ENCODE assay signal across 30 mouse cellular contexts in genomic region chr12:39974273-39974672, GRCm38 (mm10).
DNase-seq lines count a peak whose midpoint lies in the region; ATAC-seq lines count a peak whose summit lies in the region.
"Had no signal": no experiment of that assay in that cellular context is flagged by ENCODE, and none has a peak within 500 bp of the region (broad histone marks: within the 10 kb centered on the region; RNA-seq: fewer than 3 reads in every experiment).

No protein-coding gene starts in this region.

- H3K27ac ChIP-seq in hindbrain, embryonic 14.5 days: peak overlapping the region; percentile 90
- H3K27ac ChIP-seq in hindbrain, embryonic 11.5 days (ENCODE audit: low read depth, low read length): no peak overlapping the region
- H3K27ac ChIP-seq in midbrain, embryonic 15.5 days: peak overlapping the region; percentile 92
- H3K27ac ChIP-seq: embryonic facial prominence, embryonic 10.5 days; embryonic facial prominence, embryonic 15.5 days; forebrain, embryonic 12.5 days; kidney, postnatal 0 days; liver, embryonic 15.5 days had no signal

- peaks cover 32% of the 10 kb centered on the region for H3K4me1 ChIP-seq in hindbrain, embryonic 14.5 days (replicated peaks; ENCODE audit: control insufficient read depth, insufficient read depth, low read length)
- H3K4me1 ChIP-seq in hindbrain, embryonic 11.5 days (replicated peaks; ENCODE audit: control insufficient read depth, insufficient read depth, low read length): peaks cover 2% of the 10 kb centered on the region; the same call in 1 of the 2 replicates
- H3K4me1 ChIP-seq in midbrain, embryonic 15.5 days: peaks cover 29% of the 10 kb centered on the region
- H3K4me1 ChIP-seq: embryonic facial prominence, embryonic 15.5 days; liver, embryonic 15.5 days had no signal

- ATAC-seq in hindbrain, embryonic 14.5 days (ENCODE audit: low FRiP score): no peak
- no peak for ATAC-seq in hindbrain, embryonic 11.5 days (ENCODE audit: low FRiP score)
- ATAC-seq in midbrain, embryonic 15.5 days (replicated peaks): no peak
- ATAC-seq: forebrain, postnatal 0 days had no signal

- no peaks in the 10 kb centered on the region for H3K9me3 ChIP-seq in hindbrain, embryonic 14.5 days (ENCODE audit: control insufficient read depth, low read length)
- no peaks in the 10 kb centered on the region for H3K9me3 ChIP-seq in hindbrain, embryonic 11.5 days (ENCODE audit: control insufficient read depth, low read length)
- no peaks in the 10 kb centered on the region for H3K9me3 ChIP-seq in midbrain, embryonic 15.5 days
- H3K9me3 ChIP-seq: embryonic facial prominence, embryonic 10.5 days; embryonic facial prominence, embryonic 15.5 days; forebrain, embryonic 12.5 days; heart, embryonic 12.5 days; liver, embryonic 15.5 days had no signal

- H3K36me3 ChIP-seq in hindbrain, embryonic 14.5 days (replicated peaks; ENCODE audit: control insufficient read depth, insufficient read depth): no peaks in the 10 kb centered on the region
- H3K36me3 ChIP-seq in hindbrain, embryonic 11.5 days (ENCODE audit: control insufficient read depth, insufficient read depth, low read length): no peaks in the 10 kb centered on the region
- H3K36me3 ChIP-seq in midbrain, embryonic 15.5 days (replicated peaks): no peaks in the 10 kb centered on the region
- H3K36me3 ChIP-seq: embryonic facial prominence, embryonic 10.5 days; embryonic facial prominence, embryonic 15.5 days; forebrain, embryonic 12.5 days; heart, embryonic 12.5 days; liver, embryonic 15.5 days had no signal

- no peak overlapping the region for H3K4me2 ChIP-seq in hindbrain, embryonic 14.5 days (replicated peaks)
- H3K4me2 ChIP-seq in hindbrain, embryonic 11.5 days (replicated peaks; ENCODE audit: low read depth, low read length): no peak overlapping the region
- no peak overlapping the region for H3K4me2 ChIP-seq in midbrain, embryonic 15.5 days
- H3K4me2 ChIP-seq: embryonic facial prominence, embryonic 15.5 days; forebrain, embryonic 12.5 days; heart, embryonic 12.5 days; liver, embryonic 15.5 days; lung, embryonic 14.5 days had no signal

- H3K27me3 ChIP-seq in hindbrain, embryonic 14.5 days (ENCODE audit: control insufficient read depth, insufficient read depth, low read length): no peaks in the 10 kb centered on the region
- no peaks in the 10 kb centered on the region for H3K27me3 ChIP-seq in hindbrain, embryonic 11.5 days (ENCODE audit: control insufficient read depth, insufficient read depth, low read length)
- H3K27me3 ChIP-seq in midbrain, embryonic 15.5 days (replicated peaks): no peaks in the 10 kb centered on the region
- H3K27me3 ChIP-seq: embryonic facial prominence, embryonic 15.5 days; heart, embryonic 12.5 days; liver, embryonic 15.5 days had no signal

- no peak overlapping the region for H3K9ac ChIP-seq in hindbrain, embryonic 14.5 days
- H3K9ac ChIP-seq in hindbrain, embryonic 11.5 days (ENCODE audit: low read depth, low read length): no peak overlapping the region
- H3K9ac ChIP-seq in midbrain, embryonic 15.5 days: no peak overlapping the region
- H3K9ac ChIP-seq: embryonic facial prominence, embryonic 15.5 days; forebrain, embryonic 12.5 days; forebrain, postnatal 0 days; heart, embryonic 12.5 days; liver, embryonic 15.5 days; lung, embryonic 14.5 days had no signal

- DNase-seq in hindbrain, embryonic 14.5 days (ENCODE audit: low spot score): no peak
- no peak for DNase-seq in hindbrain, embryonic 11.5 days (ENCODE audit: low spot score)
- peak; percentile 36 for DNase-seq in brain, adult 2 months (ENCODE audit: low read depth, low spot score)
- peak; percentile 22 for DNase-seq in induced T-regulatory cell, adult 2 months (ENCODE audit: low read depth)
- no peak for DNase-seq in urinary bladder, postnatal 25 days (ENCODE audit: low spot score)
- no peak for DNase-seq in urinary bladder, adult 2 months (ENCODE audit: low spot score)
- no peak for DNase-seq in frontal cortex, postnatal 10 days (ENCODE audit: low spot score in 2 of 2)
- DNase-seq: adrenal gland, postnatal 36 days; B cell, adult 2 months; cerebellum, adult 2 months; cerebellum, postnatal 14 days; gastrocnemius, postnatal 25 days; heart, adult 18-20 months; heart, postnatal 4 days; kidney, adult 8-10 months; kidney, postnatal 4 days; layer of hippocampus, postnatal 36 days; lung, embryonic 14.5 days; right cerebral cortex, adult 18-20 months; right cerebral cortex, postnatal 4 days; thymus, adult 2 months; thymus, postnatal 4 days had no signal

- H3K4me3 ChIP-seq in hindbrain, embryonic 14.5 days (replicated peaks; ENCODE audit: low read length): no peak overlapping the region
- no peak overlapping the region for H3K4me3 ChIP-seq in hindbrain, embryonic 11.5 days (ENCODE audit: low read depth, low read length)
- H3K4me3 ChIP-seq in midbrain, embryonic 15.5 days: no peak overlapping the region
- H3K4me3 ChIP-seq: embryonic facial prominence, embryonic 10.5 days; embryonic facial prominence, embryonic 15.5 days; forebrain, embryonic 12.5 days; heart, embryonic 12.5 days; liver, embryonic 15.5 days had no signal

- 90% methylated on average over 1 of the region's 1 CpGs for WGBS in hindbrain, embryonic 14.5 days
- 86% methylated on average over 1 of the region's 1 CpGs for WGBS in hindbrain, embryonic 11.5 days
- WGBS in midbrain, embryonic 15.5 days: 69% methylated on average over 1 of the region's 1 CpGs

Comparison
In these comparisons a context has a peak if more than half of its experiments do, and no peak if none do; other contexts are left out.
1. DNase-seq: peak in brain, adult 2 months (single experiment) and induced T-regulatory cell, adult 2 months (single experiment); none in hindbrain, embryonic 14.5 days (single experiment), hindbrain, embryonic 11.5 days (single experiment), urinary bladder, postnatal 25 days (single experiment), urinary bladder, adult 2 months (single experiment) and frontal cortex, postnatal 10 days (0 of 2).